Mouse (Mus musculus) kidney, adult 11 months (tissue): Measurements from ENCODE around the gene Fam76b.

ENCODE experiments used
- DNase-seq: peaks from one replicate; pipeline ENCODE4 v3.0.0; 2022

Fam76b gene

GRCm38 (mm10) chr9:13874359-13874758, 46.8 kb downstream of the Fam76b start:
- DNase-seq: no peak

GRCm38 (mm10) chr9:13875340-13875739, 47.8 kb downstream of the Fam76b start:
- DNase-seq: no peak

GRCm38 (mm10) chr9:13880761-13881160, 53.2 kb downstream of the Fam76b start:
- no peak for DNase-seq

- DNase-seq: no peak
Observed at GRCm38 (mm10) chr9:13882478-13882877, 55.0 kb downstream of the Fam76b start.

- no peak for DNase-seq
Observed at GRCm38 (mm10) chr9:13888981-13889380, 61.5 kb downstream of the Fam76b start.

GRCm38 (mm10) chr9:13889657-13890056, 62.1 kb downstream of the Fam76b start:
- DNase-seq: peak; percentile 45

GRCm38 (mm10) chr9:13890171-13890570, 62.7 kb downstream of the Fam76b start:
- no peak for DNase-seq

GRCm38 (mm10) chr9:13891888-13892287, 64.4 kb downstream of the Fam76b start:
- no peak for DNase-seq

GRCm38 (mm10) chr9:13893044-13893443, 65.5 kb downstream of the Fam76b start:
- no peak for DNase-seq

- DNase-seq: no peak
Observed at GRCm38 (mm10) chr9:13894491-13894890, 67.0 kb downstream of the Fam76b start.

GRCm38 (mm10) chr9:13894936-13895335, 67.4 kb downstream of the Fam76b start:
- DNase-seq: no peak

- no peak for DNase-seq
Observed at GRCm38 (mm10) chr9:13896055-13896454, 68.5 kb downstream of the Fam76b start.

- DNase-seq: no peak
Observed at GRCm38 (mm10) chr9:13898510-13899305, 71.2 kb downstream of the Fam76b start.

- DNase-seq: no peak
Observed at GRCm38 (mm10) chr9:13902030-13902429, 74.5 kb downstream of the Fam76b start.

- no peak for DNase-seq
Observed at GRCm38 (mm10) chr9:13904091-13904779, 76.7 kb downstream of the Fam76b start.
